Mouse (Mus musculus) WW6 (cell line): ENCODE data around the gene Nectin3.
A peak's percentile ranks its signal among the peaks of the same experiment; 100 is the strongest.

ENCODE experiments used
- DNase-seq: peaks from one replicate; pipeline ENCODE4 v3.0.0-alpha.2; 2013; ENCODE audit warnings: low read depth, low spot score

Gene Nectin3

DNA sequence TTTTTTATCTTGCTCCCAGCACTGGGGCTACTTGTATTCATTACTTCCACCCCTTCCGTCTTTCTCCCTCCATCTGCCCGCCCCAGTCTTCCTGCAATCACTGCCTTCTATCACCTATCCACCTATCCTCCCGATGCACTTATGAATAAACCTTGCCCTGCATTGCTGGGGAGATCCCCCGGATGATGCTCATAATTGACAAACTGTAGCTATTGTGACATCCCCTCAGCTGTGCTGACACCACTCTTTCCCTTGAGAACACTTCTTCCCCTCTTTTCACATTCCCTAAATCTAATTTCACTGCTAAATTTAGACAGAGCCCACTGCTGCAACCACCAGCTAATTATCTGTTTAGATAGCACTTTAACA is at the start of gene Nectin3:
Nectin3 (minus strand) TSS at position 105 of the 369 bp plus-strand sequence.
- no peak for DNase-seq

- DNase-seq, result no peak
Measured at GRCm38 (mm10) chr16:46538092-46538491, 39.8 kb upstream of the Nectin3 start.

DNA sequence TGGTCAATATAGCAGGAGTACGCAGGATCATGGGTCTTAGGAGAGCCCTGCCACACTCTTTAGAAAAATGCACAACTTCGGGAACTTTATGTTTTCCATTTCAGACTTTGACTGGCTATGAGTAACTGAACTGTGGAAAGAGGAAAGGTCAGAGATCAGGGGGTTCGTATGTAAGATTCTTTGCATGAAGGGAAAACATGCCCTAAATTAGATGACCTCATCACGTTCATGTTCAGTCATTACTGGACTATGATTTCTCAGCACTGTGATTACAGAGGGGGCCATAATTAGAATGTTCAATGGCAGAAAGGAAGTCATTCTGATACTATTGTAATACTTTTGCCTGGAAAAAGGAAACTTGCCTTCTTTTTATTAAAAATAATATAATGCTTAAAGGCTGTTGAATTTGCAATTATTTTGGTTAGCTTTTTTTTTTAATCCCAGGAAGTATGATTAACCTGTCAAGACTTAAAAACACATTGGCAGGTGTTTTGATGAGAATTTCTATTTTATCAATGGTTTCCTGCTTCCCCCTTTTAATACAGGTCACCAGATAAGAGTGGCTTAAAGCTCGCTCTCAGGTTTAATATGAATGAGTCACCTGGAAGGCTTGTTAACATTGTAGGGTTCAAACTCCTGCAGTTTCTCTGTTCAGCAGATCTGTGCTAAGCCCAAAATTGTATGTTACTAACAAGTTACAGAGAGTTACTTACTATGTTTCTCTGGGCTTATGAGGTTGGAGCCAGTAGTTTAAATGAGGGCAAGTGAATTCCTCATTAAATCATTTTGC is 34.3 kb upstream of the Nectin3 start:
- DNase-seq, result no peak

GRCm38 (mm10) chr16:46531023-46531422 is 32.7 kb upstream of the Nectin3 start:
- no peak for DNase-seq

GRCm38 (mm10) chr16:46520885-46521417 is 22.6 kb upstream of the Nectin3 start:
- no peak for DNase-seq

- DNase-seq, result no peak
Measured at GRCm38 (mm10) chr16:46519606-46520005, 21.3 kb upstream of the Nectin3 start.

DNA sequence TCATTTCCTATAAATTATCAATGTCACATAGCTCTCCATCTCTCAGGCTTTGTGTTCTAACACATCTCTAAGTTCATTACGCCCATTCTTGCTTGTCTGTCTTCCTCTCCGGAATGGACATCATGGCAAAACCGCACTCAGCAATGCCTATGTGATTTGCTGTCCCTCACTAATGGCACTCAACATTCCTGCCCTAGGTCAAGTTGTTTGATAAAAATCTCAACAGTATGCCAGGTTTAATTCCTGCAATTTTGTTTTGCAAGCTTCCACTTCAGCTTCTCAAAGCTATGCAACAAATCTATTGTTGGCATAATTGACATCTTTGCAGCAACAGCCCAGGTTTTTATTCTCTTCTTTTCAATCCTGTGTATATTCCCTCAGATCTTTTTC is 9.6 kb upstream of the Nectin3 start:
- no peak for DNase-seq

DNA sequence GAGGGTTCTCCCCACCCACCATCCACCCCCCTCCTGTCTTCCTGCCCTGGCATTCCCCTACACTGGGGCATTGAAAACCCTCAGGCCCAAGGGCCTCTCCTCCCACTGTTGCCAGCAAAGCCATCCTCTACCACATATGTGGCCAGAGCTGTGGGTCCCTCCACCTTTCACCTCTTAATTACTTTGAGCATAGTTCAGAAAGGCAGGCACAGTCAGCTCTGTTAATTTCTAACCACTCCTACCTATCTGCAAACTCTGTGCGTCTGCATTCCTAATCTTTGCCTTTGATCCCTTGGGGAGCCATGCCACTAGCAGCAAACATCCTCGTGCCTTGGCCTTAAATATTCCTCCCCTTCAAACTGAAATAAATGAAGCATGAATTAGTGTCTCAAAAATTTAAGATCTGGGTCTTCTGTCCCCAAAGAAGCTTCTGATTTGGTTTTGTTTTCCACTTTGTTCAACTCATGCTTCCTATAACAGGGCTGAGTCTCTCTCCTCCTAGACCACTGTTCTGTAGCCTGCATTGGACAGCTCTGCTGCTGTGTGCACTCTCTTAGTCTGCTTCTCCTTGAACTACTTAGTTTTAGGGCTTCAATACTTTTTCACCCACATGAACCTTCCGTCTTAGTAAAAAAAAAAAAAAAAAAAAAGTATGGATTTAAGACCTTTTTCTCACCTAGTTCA is 9.1 kb upstream of the Nectin3 start:
- DNase-seq, result no peak

DNA sequence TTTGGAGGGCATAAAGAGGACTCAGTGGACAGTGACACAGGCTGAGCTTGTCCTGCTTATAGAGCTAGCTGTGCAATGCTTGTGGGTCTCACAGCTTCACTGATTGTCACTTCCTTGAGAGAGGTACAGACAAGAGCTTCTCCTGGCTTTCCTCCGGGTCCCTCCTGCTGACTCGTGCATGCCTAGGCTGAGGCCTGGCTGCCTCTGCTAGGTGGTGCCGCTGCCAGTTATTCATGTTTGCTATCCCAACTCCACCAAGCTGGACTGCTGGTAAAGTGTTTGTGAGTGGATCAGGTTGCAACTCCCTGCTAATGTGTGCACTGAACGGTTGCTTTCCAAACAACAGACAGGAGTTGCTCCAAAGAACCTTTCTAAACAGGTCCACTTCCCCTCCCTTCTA is 5.7 kb upstream of the Nectin3 start:
- DNase-seq, result no peak

DNA sequence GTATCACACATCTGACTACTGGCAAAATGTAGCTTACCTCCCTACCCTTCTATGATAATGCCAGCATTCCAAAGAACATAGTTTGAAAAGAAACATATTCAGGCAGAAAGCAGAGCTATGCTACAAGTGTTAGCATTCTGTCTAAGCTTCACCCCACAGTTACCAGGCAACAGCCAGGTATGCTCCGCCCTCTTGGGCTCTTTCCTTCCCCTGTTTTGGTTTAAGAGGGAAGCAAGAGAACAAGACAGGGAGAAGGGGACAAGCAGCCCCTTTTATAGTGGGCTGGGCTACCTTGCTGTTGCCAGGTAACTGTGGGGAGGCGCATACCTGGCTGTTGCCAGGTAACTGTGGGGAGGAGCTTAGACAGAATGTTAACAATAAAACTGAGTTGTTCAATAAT is 4.0 kb upstream of the Nectin3 start:
- no peak for DNase-seq

GRCm38 (mm10) chr16:46500759-46501158 is 2.4 kb upstream of the Nectin3 start:
- no peak for DNase-seq

- DNase-seq, result no peak
Measured at GRCm38 (mm10) chr16:46497686-46498420, 472 bp downstream of the Nectin3 start.

DNA sequence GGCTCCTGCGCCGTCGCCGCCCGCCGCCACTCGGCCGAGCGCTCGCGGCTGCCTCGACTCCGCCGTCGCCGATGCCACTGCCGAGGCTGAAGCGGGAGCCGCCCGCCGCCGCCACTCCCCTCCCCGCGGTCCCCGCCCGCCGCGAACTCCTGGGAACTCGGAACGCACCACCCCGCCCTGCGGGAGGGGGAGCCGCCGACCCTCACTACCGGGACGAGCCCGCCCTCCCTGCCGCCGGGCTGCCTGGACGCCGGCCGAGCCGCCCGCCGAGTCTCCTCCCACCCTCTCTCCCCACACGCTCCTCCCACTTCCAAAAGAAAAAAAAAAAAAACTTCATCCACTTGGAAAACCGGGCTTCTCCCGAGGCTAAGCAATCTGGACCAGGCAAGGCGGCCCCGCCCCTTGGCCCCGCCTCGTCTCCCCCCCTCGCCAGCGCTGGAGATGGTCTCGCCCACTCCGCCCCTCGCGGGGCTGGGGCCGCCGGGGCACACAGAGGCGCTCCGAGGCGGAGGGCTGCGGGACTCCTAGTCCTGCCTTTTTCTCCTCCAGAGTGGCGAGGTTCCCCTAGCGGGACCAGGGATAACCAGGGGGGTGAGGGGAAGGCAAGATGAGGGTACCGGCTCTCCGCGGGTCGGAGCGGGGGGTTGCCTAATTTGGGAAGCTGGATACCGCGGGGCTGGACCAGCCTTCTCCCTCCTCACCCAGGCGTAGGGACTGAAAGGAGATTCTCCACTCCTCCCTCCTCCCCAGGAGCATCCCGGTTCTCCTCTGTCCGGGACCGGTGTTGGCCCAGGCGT is 1.2 kb downstream of the Nectin3 start:
- peak; percentile 83 for DNase-seq

DNA sequence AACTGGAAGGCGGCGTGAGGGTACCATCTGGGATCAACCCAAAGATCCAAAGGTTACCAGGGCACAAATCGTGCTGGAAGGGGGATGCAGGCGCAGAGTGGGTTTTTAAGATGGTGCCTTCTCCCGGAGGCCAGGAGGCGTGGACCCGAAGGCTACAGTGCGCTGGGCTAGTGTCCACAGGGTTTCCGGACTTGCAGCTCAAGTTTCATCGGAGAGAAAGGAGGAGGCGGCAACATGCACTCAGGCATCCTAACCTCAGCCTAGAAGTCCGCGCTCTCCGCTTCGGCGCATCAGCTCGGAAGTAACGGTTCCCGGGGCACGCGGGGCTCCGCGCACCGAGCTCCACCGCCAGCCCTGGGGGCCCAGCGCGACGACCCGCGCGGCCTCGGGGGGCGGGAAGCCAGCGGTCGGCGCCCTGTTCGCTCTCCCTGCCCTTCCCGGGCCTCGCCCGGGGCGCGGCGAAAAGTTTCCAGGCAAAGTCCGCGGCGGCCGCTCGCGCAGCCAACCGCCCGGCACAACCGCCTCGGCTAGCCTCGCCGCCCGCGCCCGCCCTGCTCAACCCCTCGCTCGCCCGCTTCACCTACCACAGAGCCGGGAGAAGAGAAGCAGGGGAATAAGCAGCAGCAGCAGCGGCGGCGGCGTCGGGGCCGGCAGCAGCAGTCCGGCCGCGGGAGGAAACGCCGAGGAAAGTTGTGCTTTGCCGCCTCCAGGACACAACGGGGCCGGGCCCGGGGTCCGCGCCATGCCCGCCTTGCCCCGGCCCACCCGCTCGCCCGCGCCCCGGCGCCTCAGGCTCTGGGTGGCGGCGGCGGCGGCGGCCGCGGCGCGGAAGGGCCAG is 2.1 kb downstream of the Nectin3 start:
- DNase-seq, result no peak

- no peak for DNase-seq
Measured at GRCm38 (mm10) chr16:46495201-46495600, 3.1 kb downstream of the Nectin3 start.

GRCm38 (mm10) chr16:46487436-46488097 is 10.8 kb downstream of the Nectin3 start:
- no peak for DNase-seq

DNA sequence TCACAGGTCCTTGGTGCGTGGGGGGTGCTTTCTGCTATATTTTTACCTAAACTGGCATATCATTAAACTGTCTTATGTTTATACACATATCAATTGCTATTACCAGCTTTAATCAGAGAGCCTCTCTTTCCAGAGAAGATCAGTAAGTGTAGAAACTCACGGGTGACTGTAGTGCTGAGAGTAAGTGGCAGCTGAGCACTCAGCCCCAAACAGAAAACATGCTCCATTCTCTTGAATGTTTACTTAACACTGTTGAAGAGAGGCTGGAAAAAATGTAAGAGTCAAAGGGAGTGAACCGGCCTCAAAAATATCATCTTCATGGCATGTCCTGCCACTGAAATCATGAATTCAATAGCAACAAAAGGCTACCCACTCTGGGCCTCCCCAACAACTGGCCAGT is 21.0 kb downstream of the Nectin3 start:
- no peak for DNase-seq

GRCm38 (mm10) chr16:46451421-46451820 is 46.9 kb downstream of the Nectin3 start:
- no peak for DNase-seq

DNA sequence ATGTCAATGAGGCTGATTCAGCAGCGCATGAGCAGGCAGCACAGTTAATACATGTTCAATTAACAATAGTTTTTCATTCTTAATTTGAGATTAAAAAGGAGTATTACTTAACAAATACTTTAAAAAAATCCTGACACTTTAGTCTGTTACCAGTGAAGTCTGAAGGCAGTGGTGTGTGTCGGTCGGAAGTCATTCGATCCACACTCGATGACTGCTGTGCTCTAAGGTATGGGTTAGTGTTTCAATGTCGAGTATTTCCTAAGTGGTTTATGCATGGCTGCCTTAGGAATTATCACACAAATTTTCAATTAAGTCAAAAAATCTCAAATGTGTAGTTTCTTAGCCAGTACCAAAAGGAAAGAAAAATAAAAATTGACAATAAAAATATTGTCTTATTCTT is 49.3 kb downstream of the Nectin3 start:
- DNase-seq, result no peak

- DNase-seq, result no peak
Measured at GRCm38 (mm10) chr16:46431317-46431716, 67.0 kb downstream of the Nectin3 start.
